Mouse (Mus musculus): Measurements from ENCODE around the gene Prss2.
"Not testable (repeated sequence)": the region's sequence is repeated elsewhere in the genome, so short reads cannot be mapped to it uniquely, and the experiment has no call there.

Prss2 gene

GRCm38 (mm10) chr6:41557468-41557867 lies 35.9 kb downstream of the Prss2 start:
- no peak for DNase-seq

DNA sequence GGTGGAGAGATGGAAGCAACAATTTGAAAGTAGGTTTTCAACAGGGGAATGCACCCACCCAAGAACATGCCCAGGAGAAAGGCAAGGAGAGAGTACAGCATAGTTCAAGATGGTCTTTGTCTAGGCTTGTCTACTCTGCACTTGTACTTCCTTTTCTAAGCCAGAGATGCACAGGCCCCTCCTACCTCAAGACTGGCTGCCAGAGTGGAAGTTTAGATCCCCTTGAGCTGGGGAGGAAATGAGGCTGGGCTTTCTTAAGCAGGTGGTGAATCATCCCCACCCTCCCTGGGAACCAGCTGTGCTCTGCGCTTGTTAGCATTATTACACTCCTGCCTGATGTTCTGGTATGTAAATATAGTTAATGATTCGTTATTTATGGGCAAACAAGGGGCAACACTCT lies 36.7 kb downstream of the Prss2 start:
- DNase-seq = no peak

- DNase-seq = no peak
Measured at GRCm38 (mm10) chr6:41559331-41559730, 37.7 kb downstream of the Prss2 start.

- DNase-seq = no peak
Measured at GRCm38 (mm10) chr6:41560273-41560672, 38.7 kb downstream of the Prss2 start.

GRCm38 (mm10) chr6:41562598-41562997 lies 41.0 kb downstream of the Prss2 start:
- no peak for DNase-seq

GRCm38 (mm10) chr6:41563104-41563951 lies 41.7 kb downstream of the Prss2 start:
- not testable (repeated sequence) for DNase-seq

DNA sequence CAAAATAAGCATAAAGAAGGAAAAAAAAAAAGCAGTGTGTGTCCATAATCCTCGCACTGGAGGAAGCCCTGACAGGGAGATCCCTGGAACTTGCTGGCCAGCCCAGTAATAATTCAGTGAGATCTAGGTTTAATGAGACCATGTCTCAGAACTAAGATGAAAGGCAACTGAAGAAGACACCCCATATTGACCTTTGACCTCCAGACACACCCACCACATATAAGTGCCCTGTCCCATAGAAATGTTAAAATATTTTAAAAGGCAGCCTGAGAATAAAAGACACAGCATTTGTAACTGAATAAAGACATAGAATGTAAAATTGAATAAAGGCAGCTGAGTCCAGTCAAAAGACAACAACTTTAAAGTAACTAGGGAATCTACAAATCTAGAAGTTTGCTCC lies 43.7 kb downstream of the Prss2 start:
- no peak for DNase-seq

DNA sequence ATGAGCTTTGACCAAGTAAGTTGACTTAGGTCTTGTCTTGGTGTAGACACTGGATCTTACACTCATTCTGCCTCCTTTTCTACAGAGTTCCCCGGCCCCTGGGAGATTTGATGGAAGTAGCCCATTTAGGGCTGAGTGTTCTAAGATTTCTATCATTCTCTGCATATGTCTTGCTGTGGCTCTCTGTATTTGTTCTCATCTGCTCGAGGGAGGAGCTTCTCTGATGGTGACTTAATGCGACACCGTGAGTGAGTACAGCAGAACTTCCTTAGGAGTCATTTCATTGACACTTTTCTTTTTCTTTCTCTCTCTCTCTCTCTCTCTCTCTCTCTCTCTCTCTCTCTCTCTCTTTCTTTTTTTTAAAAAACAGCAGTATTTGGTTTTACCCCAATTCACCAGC lies 45.4 kb downstream of the Prss2 start:
- DNase-seq = no peak

GRCm38 (mm10) chr6:41569078-41569477 lies 47.5 kb downstream of the Prss2 start:
- DNase-seq = no peak

Measured in cerebellum, postnatal 36 days (tissue).